Mouse (Mus musculus): ENCODE results near the gene Miga2. TPM values are rescaled to one million over a fixed set of nuclear protein-coding genes. Genes with fewer than 3 reads are reported as not detected.

Gene Miga2
- polyA plus RNA-seq, 1 experiment from 2014 or later: 22.9 TPM

DNA sequence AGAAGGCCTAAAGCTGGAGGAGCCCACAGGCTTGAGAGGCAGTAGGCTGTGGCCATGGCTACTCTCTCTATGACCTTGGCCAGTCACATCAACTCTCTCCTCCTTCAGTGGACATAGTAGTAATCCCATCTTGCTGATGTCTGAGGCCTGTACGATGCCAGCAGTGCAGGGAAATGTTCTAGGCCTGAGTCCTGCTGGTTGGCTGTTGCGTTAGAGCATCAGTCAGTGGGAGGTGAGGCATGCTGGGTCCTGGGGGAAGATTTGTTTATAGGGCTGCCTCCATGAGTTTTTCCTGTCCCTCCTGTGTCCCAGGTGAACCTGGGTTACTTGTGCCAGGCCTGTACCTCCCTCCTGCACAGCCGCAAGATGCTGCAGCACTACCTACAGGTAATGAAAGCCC, 22.0 kb upstream of the Miga2 start:
- H3K4me2 ChIP-seq (replicated peaks): no peak overlapping the region
- H3K4me1 ChIP-seq: no peaks in the 10 kb centered on the region
- H3K9ac ChIP-seq: no peak overlapping the region
- H3K27ac ChIP-seq (replicated peaks): no peak overlapping the region
- WGBS: 99% methylated on average over 3 of the region's 3 CpGs
- no peaks in the 10 kb centered on the region for H3K27me3 ChIP-seq
- ATAC-seq (ENCODE audit: insufficient number of reproducible peaks, low FRiP score, low TSS enrichment, low read depth): no peak
- peaks cover 97% of the 10 kb centered on the region for H3K36me3 ChIP-seq
- no peaks in the 10 kb centered on the region for H3K9me3 ChIP-seq (replicated peaks)
- no peak overlapping the region for H3K4me3 ChIP-seq (replicated peaks)

DNA sequence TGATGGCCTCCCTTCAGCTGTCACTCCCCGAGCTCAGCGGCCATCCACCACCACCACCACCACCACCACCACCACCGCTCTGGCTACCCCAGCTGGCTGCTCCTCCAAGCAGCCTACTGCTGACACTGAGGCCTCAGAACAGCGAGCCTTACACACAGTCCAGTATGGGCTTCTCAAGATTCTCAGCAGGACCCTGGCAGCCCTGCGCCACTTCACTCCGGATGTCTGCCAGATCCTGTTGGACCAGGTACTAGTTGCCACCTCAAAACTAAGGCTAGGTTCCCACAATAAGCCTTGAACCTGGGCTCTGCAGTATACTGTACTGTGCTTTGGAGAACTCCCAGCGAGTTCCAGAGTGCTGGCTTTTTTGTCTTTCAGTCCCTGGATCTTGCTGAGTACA, 21.5 kb upstream of the Miga2 start:
- no peaks in the 10 kb centered on the region for H3K4me1 ChIP-seq
- no peaks in the 10 kb centered on the region for H3K27me3 ChIP-seq
- H3K4me3 ChIP-seq (replicated peaks): no peak overlapping the region
- ATAC-seq (ENCODE audit: insufficient number of reproducible peaks, low FRiP score, low TSS enrichment, low read depth): no peak
- no peak overlapping the region for H3K4me2 ChIP-seq (replicated peaks)
- H3K9me3 ChIP-seq (replicated peaks): no peaks in the 10 kb centered on the region
- 96% methylated on average over 7 of the region's 7 CpGs for WGBS
- H3K36me3 ChIP-seq: peaks cover 97% of the 10 kb centered on the region
- no peak overlapping the region for H3K27ac ChIP-seq (replicated peaks)
- no peak overlapping the region for H3K9ac ChIP-seq

DNA sequence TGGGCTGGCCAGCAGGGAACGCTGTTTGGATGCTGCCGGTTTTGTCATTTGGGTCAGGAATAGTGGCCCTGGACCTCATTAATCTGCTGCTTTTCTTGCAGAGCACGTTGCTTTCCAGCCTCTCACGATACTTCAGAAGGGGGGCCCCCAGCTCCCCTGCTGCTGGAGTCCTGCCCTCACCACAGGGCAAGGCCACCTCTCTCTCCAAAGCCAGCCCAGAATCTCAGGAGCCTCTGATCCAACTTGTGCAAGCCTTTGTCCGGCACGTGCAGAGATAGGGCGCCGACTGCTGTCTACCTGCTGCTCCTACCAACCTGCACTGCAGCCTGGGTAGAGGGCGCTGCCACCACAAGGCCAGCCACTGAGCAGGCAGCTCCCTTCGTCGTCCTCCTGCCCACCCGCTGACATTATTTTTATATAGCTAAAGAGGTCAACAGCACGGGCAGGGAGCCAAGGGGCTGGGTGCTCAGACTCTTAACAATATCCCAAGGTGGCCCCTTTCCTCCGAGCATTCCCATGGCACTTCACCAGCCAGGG, 20.4 kb upstream of the Miga2 start:
- Histone ChIP-seq H3K36me3 (peaks cover 98% of the 10 kb centered on the region), H3K27ac (replicated peaks) (peak overlapping the region; percentile 39; the same call in 1 of the 2 replicates), H3K27me3 (no peaks in the 10 kb centered on the region), H3K9ac (no peak overlapping the region), H3K4me2 (replicated peaks) (no peak overlapping the region), H3K4me3 (replicated peaks) (no peak overlapping the region), H3K4me1 (no peaks in the 10 kb centered on the region), H3K9me3 (replicated peaks) (no peaks in the 10 kb centered on the region)
- ATAC-seq (ENCODE audit: insufficient number of reproducible peaks, low FRiP score, low TSS enrichment, low read depth): no peak
- 78% methylated on average over 14 of the region's 14 CpGs for WGBS

DNA sequence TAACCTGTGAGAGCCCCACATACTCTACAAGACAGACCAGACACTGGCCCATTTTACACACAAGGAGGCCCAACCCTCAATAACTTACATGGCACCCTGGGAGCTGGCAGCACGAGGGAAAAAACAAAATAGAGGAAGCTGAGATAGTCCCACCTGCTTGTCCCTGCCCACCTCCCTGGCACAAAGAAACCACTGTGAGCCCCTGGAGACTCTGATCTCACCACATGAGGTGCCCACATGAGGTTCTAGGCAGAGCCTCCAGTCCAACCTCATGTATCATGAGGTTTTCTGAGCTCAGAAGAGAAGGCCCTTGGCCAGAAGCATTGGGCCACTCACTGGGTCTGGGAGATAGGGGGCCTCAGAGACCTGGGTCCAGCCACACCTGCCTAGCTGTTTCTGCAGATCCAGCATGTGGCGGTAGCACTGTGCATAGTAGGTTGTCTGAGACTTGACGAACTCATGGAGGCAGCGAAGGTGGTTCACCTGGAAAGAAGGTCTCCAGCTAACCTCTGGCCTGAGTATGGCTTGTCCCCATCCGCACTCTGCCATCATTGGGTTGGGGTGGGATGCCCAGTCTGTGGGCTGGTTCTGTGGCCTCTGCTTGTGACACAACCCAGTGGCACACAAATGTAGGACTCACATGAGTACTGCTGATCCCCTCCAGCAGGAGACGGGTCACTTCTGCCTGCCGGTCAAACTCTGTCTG, 17.9 kb upstream of the Miga2 start:
- peaks cover 98% of the 10 kb centered on the region for H3K36me3 ChIP-seq
- 87% methylated on average over 7 of the region's 7 CpGs for WGBS
- no peak overlapping the region for H3K4me3 ChIP-seq (replicated peaks)
- no peak for ATAC-seq (ENCODE audit: insufficient number of reproducible peaks, low FRiP score, low TSS enrichment, low read depth)
- no peaks in the 10 kb centered on the region for H3K9me3 ChIP-seq (replicated peaks)
- H3K4me2 ChIP-seq (replicated peaks): no peak overlapping the region
- no peak overlapping the region for H3K9ac ChIP-seq
- no peaks in the 10 kb centered on the region for H3K4me1 ChIP-seq
- no peak overlapping the region for H3K27ac ChIP-seq (replicated peaks)
- no peaks in the 10 kb centered on the region for H3K27me3 ChIP-seq

DNA sequence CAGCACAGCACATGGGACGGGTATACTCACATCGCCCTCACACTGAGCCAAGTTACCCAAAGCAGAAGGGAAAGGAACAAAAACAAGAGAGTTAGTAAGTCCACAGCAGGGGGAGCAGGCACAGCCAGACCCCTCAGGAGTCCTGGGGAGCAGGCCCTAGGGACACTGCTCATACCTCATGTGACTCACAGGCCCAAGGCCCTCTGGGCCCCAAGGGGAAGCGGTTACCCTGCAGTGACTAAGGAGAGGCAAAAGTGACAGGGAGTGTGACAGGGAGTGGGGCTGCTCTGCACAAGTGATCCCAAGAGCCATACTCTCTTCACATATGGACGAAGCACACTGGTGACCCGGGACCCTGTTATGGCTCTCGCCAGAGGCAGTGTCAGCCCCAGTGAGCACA, 14.8 kb upstream of the Miga2 start:
- no peaks in the 10 kb centered on the region for H3K9me3 ChIP-seq (replicated peaks)

DNA sequence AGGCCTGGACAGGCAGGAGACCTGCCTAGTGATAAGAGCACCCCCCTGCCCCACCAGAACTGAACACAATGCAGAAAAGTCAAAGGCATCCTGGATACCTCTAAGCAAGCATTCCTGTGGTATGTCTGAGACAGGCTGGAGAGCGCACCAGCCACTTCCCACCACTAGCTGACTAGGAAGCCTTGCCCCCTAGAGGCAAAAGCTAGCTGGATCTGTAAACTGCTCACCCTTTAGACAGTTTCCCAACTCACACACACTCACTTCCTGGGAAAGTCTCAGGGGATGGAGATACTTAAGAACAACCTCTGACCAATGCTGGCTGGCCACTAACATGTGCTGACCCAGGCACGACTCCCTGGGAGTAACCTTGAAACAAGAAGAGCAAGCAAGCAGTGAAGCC, 12.9 kb upstream of the Miga2 start:
- peaks cover 79% of the 10 kb centered on the region for H3K36me3 ChIP-seq
- H3K27me3 ChIP-seq: no peaks in the 10 kb centered on the region
- H3K4me1 ChIP-seq: peaks cover 4% of the 10 kb centered on the region; the same call in 1 of the 2 replicates
- no peak overlapping the region for H3K27ac ChIP-seq (replicated peaks)
- no peak for ATAC-seq (ENCODE audit: insufficient number of reproducible peaks, low FRiP score, low TSS enrichment, low read depth)
- no peak overlapping the region for H3K4me3 ChIP-seq (replicated peaks)
- no peak overlapping the region for H3K9ac ChIP-seq
- 63% methylated on average over 2 of the region's 2 CpGs for WGBS
- no peaks in the 10 kb centered on the region for H3K9me3 ChIP-seq (replicated peaks)
- no peak overlapping the region for H3K4me2 ChIP-seq (replicated peaks)

More for the DNA sequence above, 14.8 kb upstream of the Miga2 start:
- no peaks in the 10 kb centered on the region for H3K4me1 ChIP-seq
- no peak overlapping the region for H3K9ac ChIP-seq
- H3K4me3 ChIP-seq (replicated peaks): no peak overlapping the region
- no peaks in the 10 kb centered on the region for H3K27me3 ChIP-seq
- H3K36me3 ChIP-seq: peaks cover 90% of the 10 kb centered on the region
- WGBS: 80% methylated on average over 6 of the region's 6 CpGs
- ATAC-seq (ENCODE audit: insufficient number of reproducible peaks, low FRiP score, low TSS enrichment, low read depth): no peak
- H3K4me2 ChIP-seq (replicated peaks): no peak overlapping the region
- no peak overlapping the region for H3K27ac ChIP-seq (replicated peaks)

DNA sequence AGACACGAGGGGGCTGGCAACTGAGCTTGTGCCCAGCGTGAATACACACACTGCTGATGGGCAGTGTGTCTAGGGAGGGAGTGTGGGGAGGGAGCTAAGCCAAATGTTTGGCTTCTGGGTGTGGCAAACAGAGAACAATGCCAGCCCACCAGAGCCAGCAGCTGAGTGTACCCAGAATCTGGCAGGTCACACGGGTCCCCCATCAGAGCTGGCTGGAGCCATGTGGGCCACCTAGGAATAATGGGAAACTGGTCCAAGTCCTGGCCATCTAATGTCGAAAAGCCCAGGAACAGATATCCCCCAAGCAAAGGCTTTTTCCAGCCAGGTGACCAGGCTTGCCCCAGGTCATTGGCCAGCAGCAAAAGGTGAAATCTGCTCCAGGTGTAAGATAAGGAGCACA, 8.2 kb upstream of the Miga2 start:
- no peak for ATAC-seq (ENCODE audit: insufficient number of reproducible peaks, low FRiP score, low TSS enrichment, low read depth)

DNA sequence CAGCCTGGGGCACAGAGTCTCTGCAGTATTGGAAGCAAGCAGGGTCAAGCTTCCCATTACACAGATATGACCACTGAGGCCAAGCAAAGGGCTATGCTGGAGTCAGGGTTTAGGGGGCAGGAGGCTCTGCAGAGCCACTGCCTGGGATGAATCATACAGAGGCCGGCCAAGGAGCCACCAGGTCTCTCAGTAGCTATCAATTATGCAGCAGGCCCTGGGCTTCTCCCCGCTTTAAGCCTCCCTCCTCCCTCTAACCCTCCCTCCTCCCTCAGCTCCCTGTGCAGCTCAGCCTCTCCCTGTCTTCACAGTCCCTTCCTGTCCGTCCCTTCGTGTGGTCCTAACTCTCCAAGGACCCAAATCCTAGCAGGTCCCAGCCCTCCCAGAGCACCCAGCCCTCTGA, 7.8 kb upstream of the Miga2 start:
- no peaks in the 10 kb centered on the region for H3K9me3 ChIP-seq (replicated peaks)
- peaks cover 34% of the 10 kb centered on the region for H3K4me1 ChIP-seq
- ATAC-seq (ENCODE audit: insufficient number of reproducible peaks, low FRiP score, low TSS enrichment, low read depth): no peak
- H3K27ac ChIP-seq (replicated peaks): no peak overlapping the region; the same call in 1 of the 2 replicates
- H3K27me3 ChIP-seq: no peaks in the 10 kb centered on the region
- H3K4me2 ChIP-seq (replicated peaks): no peak overlapping the region
- WGBS: 44% methylated on average over 4 of the region's 4 CpGs
- peaks cover 30% of the 10 kb centered on the region for H3K36me3 ChIP-seq
- H3K4me3 ChIP-seq (replicated peaks): no peak overlapping the region
- no peak overlapping the region for H3K9ac ChIP-seq

More for the DNA sequence above, 8.2 kb upstream of the Miga2 start:
- 62% methylated on average over 4 of the region's 4 CpGs for WGBS
- peaks cover 34% of the 10 kb centered on the region for H3K4me1 ChIP-seq
- no peak overlapping the region for H3K4me3 ChIP-seq (replicated peaks)
- H3K9ac ChIP-seq: no peak overlapping the region
- H3K36me3 ChIP-seq: peaks cover 34% of the 10 kb centered on the region
- no peaks in the 10 kb centered on the region for H3K27me3 ChIP-seq
- H3K4me2 ChIP-seq (replicated peaks): no peak overlapping the region
- no peaks in the 10 kb centered on the region for H3K9me3 ChIP-seq (replicated peaks)
- H3K27ac ChIP-seq (replicated peaks): no peak overlapping the region

DNA sequence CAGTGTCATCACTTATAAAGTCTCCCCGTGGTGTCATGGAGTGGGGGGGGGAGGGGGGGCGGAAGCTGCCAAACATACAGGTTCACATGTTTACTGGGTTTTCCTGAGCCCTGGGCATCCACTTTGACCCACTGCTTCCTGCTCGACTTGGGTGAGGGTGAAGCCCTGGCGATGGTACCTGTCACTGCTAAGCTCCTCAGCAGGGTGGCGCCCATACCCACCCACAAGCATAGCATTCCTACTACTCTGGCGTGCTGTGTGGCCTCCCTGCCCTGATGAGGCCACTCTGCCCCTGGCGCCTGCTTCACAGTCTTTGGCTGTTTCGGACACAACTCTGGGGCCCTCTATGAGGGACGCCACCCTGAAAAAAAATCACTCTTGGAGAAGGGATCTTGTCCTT, 7.1 kb upstream of the Miga2 start:
- H3K9me3 ChIP-seq (replicated peaks): no peaks in the 10 kb centered on the region
- H3K27ac ChIP-seq (replicated peaks): peak overlapping the region; percentile 65; the same call in 1 of the 2 replicates
- H3K9ac ChIP-seq: 0 out of 2 replicates have a peak overlapping the region, but pooled peaks have one; percentile 10
- H3K27me3 ChIP-seq: no peaks in the 10 kb centered on the region
- H3K4me3 ChIP-seq (replicated peaks): no peak overlapping the region
- H3K36me3 ChIP-seq: peaks cover 30% of the 10 kb centered on the region
- H3K4me1 ChIP-seq: peaks cover 34% of the 10 kb centered on the region
- 67% methylated on average over 9 of the region's 9 CpGs for WGBS
- no peak for ATAC-seq (ENCODE audit: insufficient number of reproducible peaks, low FRiP score, low TSS enrichment, low read depth)
- no peak overlapping the region for H3K4me2 ChIP-seq (replicated peaks)

DNA sequence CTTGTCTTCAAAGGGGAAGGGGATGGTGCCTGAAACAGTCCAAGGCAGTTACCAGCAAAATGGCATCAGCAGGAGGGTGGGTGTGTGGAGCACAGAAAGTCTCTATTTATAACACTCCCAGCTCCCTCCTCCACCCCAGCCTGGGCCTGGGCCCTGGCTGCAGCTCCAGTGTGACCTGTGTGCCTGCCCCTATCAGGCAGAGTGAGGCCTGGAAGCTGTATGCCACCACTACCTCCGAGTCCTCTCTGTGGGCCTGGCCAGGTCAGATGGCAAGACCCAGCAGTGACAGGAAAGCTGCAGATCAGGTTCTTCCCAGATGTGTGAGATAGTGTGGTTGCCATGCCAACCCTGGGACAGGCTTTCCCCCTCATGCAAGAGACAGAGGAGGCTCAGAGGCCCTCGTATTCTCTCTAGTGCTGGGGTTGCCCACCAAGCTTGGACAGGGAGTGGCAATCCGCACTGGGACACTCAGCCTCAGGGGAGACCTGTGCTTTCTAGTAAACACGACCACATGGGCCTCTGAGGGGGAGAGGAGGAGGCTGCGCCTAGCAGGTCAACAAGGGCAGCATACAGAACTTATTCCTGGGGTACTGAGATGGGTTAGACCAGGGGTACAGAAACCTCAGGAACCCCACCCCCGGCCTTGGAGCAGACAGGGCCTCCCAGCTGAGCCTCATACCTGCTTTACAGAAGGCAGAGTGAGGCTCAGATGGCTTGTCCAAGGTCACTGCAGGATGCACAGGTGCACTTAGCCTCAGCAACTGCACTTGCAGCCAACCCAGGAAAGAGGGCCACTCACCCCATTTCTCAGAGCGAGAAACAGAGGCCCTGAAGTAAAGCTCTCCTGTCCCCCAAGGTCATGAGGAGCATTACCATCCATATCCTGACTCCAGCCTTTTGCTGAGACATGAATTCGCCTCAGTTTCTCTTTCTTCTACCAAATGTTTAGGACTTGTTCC, 6.2 kb upstream of the Miga2 start:
- 35% methylated on average over 8 of the region's 8 CpGs for WGBS
- H3K9me3 ChIP-seq (replicated peaks): no peaks in the 10 kb centered on the region
- peak overlapping the region; percentile 93 for H3K4me2 ChIP-seq (replicated peaks)
- H3K4me1 ChIP-seq: peaks cover 34% of the 10 kb centered on the region
- H3K36me3 ChIP-seq: peaks cover 23% of the 10 kb centered on the region
- ATAC-seq (ENCODE audit: insufficient number of reproducible peaks, low FRiP score, low TSS enrichment, low read depth): no peak
- 0 out of 2 replicates have a peak overlapping the region, but pooled peaks have one; percentile 65 for H3K27ac ChIP-seq (replicated peaks)
- peak overlapping the region; percentile 78 for H3K9ac ChIP-seq
- H3K4me3 ChIP-seq (replicated peaks): peak overlapping the region; percentile 81
- no peaks in the 10 kb centered on the region for H3K27me3 ChIP-seq
